Mouse (Mus musculus) retina, embryonic 14.5 days (tissue): ENCODE data around the gene Basp1.

Experiments
- DNase-seq: peaks from one replicate; pipeline ENCODE4 v3.0.0-alpha.2; 2015; ENCODE audit warnings: low spot score

Gene Basp1

GRCm38 (mm10) chr15:25415958-25416357 lies 2.4 kb upstream of the Basp1 start:
- DNase-seq: no peak

- peak; percentile 95 for DNase-seq
Observed at GRCm38 (mm10) chr15:25414747-25415119, 1.2 kb upstream of the Basp1 start.

GRCm38 (mm10) chr15:25414011-25414746 lies 615 bp upstream of the Basp1 start:
- DNase-seq: no peak

- DNase-seq: peak; percentile 69
Observed at GRCm38 (mm10) chr15:25412761-25413261, 753 bp downstream of the Basp1 start.

GRCm38 (mm10) chr15:25412171-25412641 lies 1.4 kb downstream of the Basp1 start:
- peak; percentile 88 for DNase-seq

- peak; percentile 61 for DNase-seq
Observed at GRCm38 (mm10) chr15:25411461-25411860, 2.1 kb downstream of the Basp1 start.

- DNase-seq: no peak
Observed at GRCm38 (mm10) chr15:25405926-25406325, 7.6 kb downstream of the Basp1 start.

GRCm38 (mm10) chr15:25403879-25404278 lies 9.7 kb downstream of the Basp1 start:
- no peak for DNase-seq

GRCm38 (mm10) chr15:25402001-25402400 lies 11.6 kb downstream of the Basp1 start:
- DNase-seq: no peak

- peak; percentile 73 for DNase-seq
Observed at GRCm38 (mm10) chr15:25400276-25400675, 13.3 kb downstream of the Basp1 start.

- no peak for DNase-seq
Observed at GRCm38 (mm10) chr15:25395912-25396590, 17.5 kb downstream of the Basp1 start.

- no peak for DNase-seq
Observed at GRCm38 (mm10) chr15:25392525-25393099, 21.0 kb downstream of the Basp1 start.

GRCm38 (mm10) chr15:25391210-25391609 lies 22.4 kb downstream of the Basp1 start:
- no peak for DNase-seq

GRCm38 (mm10) chr15:25387572-25387971 lies 26.0 kb downstream of the Basp1 start:
- no peak for DNase-seq

GRCm38 (mm10) chr15:25380051-25380450 lies 33.5 kb downstream of the Basp1 start:
- DNase-seq: no peak

GRCm38 (mm10) chr15:25378707-25379106 lies 34.9 kb downstream of the Basp1 start:
- no peak for DNase-seq

GRCm38 (mm10) chr15:25376914-25377313 lies 36.6 kb downstream of the Basp1 start:
- DNase-seq: no peak

GRCm38 (mm10) chr15:25373486-25373885 lies 40.1 kb downstream of the Basp1 start:
- no peak for DNase-seq

GRCm38 (mm10) chr15:25369522-25369921 lies 44.0 kb downstream of the Basp1 start:
- no peak for DNase-seq

- peak; percentile 24 for DNase-seq
Observed at GRCm38 (mm10) chr15:25365503-25365902, 48.1 kb downstream of the Basp1 start.

GRCm38 (mm10) chr15:25364819-25365463 lies 48.6 kb downstream of the Basp1 start:
- DNase-seq: peak; percentile 47

- DNase-seq: peak; percentile 41
Observed at GRCm38 (mm10) chr15:25364160-25364818, 49.3 kb downstream of the Basp1 start.
